8 mouse cellular contexts compared by ENCODE assay signal in the genomic region with DNA sequence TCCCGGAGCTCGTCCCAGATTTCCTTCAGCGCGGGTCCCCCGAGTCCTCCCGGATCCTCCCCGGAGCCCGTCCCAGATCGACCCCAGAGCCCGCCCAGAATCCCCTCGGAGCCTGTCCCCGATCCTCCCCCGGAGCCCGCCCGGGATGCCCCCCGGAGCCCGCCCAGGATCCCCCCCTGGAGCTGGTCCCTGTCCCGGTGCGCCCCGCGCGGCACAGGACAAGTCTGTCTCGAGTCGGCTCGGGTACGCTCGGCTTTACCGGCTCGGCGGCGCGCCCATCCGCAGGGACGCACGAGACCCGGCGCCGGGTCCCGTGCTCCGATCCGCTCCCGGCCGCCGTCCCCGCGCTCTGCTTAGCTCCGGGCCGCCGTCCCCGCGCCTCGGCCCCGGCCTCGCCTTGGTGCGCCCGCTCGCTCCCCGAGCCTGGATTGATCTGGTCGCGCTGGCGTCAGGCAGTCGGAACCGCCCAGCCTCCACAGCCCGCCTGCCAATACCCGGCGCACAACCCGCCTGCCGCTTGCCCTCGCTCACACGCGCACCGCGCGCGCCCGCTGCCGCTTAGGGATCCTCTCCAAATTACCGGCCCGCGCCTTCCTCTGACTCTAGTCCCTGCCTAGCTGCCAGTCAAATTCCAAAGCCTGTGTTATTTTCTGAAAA. TPM values are rescaled to one million over a fixed set of nuclear protein-coding genes. Genes with fewer than 3 reads are reported as not detected.
DNase-seq lines count a peak whose midpoint lies in the region; ATAC-seq and TF ChIP-seq lines count a peak whose summit lies in the region.

A gene (minus strand): TSS at position 525 of the 657 bp plus-strand sequence.

- peak; percentile 97 to 98 for DNase-seq in cerebellum, adult 18-20 months
- peak; percentile 80 for DNase-seq in layer of hippocampus, adult 9-10 months (ENCODE audit: low spot score)
- peak; percentile 72 to 77 for DNase-seq in thymus, adult 18-20 months

- WGBS in lung, embryonic 15.5 days = under 1% methylated on average over 58 of the region's 80 CpGs
- 2% methylated on average over 80 of the region's 80 CpGs for WGBS in olfactory bulb, adult 2 months

- H3K27me3 ChIP-seq in E14TG2a.4 (ENCODE audit: insufficient read depth, low read length) = peaks cover 11% of the 10 kb centered on the region
- H3K27me3 ChIP-seq in lung, embryonic 15.5 days = no peaks in the 10 kb centered on the region

- H3K4me1 ChIP-seq in E14TG2a.4 (replicated peaks; ENCODE audit: low read depth, low read length) = peaks cover 16% of the 10 kb centered on the region
- H3K4me1 ChIP-seq in lung, embryonic 15.5 days = peaks cover 32% of the 10 kb centered on the region
- peaks cover 8% of the 10 kb centered on the region; the same call in 1 of the 2 replicates for H3K4me1 ChIP-seq in olfactory bulb, adult 2 months (ENCODE audit: control insufficient read depth, insufficient read depth, low read length)

- peak within 1 kb of the TSS; percentile 92 for H3K4me3 ChIP-seq in E14TG2a.4 (replicated peaks; ENCODE audit: low read length)
- H3K4me3 ChIP-seq in lung, embryonic 15.5 days = peak within 1 kb of the TSS; percentile 95
- H3K4me3 ChIP-seq in olfactory bulb, adult 2 months (ENCODE audit: insufficient read depth, low read depth, low read length) = peak within 1 kb of the TSS; percentile 83

- no peaks in the 10 kb centered on the region for H3K36me3 ChIP-seq in E14TG2a.4 (ENCODE audit: insufficient read depth, low read length)
- no peaks in the 10 kb centered on the region for H3K36me3 ChIP-seq in lung, embryonic 15.5 days

- peak within 1 kb of the TSS; percentile 67 for H3K4me2 ChIP-seq in lung, embryonic 15.5 days

- peak; percentile 61 for TF ChIP-seq POLR2A in olfactory bulb, adult 2 months (IDR thresholded peaks at IDR 0.05; ENCODE audit: insufficient read depth, low read depth, low read length)

- TF ChIP-seq CTCF in E14TG2a.4 (conservative IDR thresholded peaks at IDR 0.05; ENCODE audit: low read length) = no peak
- no peak for TF ChIP-seq CTCF in olfactory bulb, adult 2 months (IDR thresholded peaks at IDR 0.05; ENCODE audit: insufficient read depth, low read depth, low read length)

- H3K27ac ChIP-seq in lung, embryonic 15.5 days = peak within 1 kb of the TSS; percentile 98
- peak within 1 kb of the TSS; percentile 68 for H3K27ac ChIP-seq in olfactory bulb, adult 2 months (ENCODE audit: insufficient read depth, low read depth, low read length)

- peak within 1 kb of the TSS; percentile 96 for H3K9ac ChIP-seq in lung, embryonic 15.5 days

- peak; percentile 93 for ATAC-seq in frontal cortex, adult (ENCODE audit: low TSS enrichment)
- peak; percentile 85 to 90 for ATAC-seq in hematopoietic stem cell, adult 5-6 weeks (replicated peaks in 1 of 2; ENCODE audit: insufficient read depth in 1 of 2, low FRiP score in 2 of 2, low TSS enrichment in 1 of 2, low read depth in 1 of 2, poor library complexity in 2 of 2, severe bottlenecking in 2 of 2)
- peak; percentile 94 for ATAC-seq in lung, embryonic 15.5 days (ENCODE audit: borderline replicate concordance, extremely low read depth, low FRiP score, low TSS enrichment)

- H3K9me3 ChIP-seq in E14TG2a.4 (ENCODE audit: low read length) = no peaks in the 10 kb centered on the region
- H3K9me3 ChIP-seq in lung, embryonic 15.5 days = no peaks in the 10 kb centered on the region

RNA-seq across cellular contexts. Expression of the gene that starts here (rescaled TPM):
- total RNA-seq in hematopoietic stem cell, adult 5-6 weeks (2017) = 27.1 and 32.6 TPM in 2 replicates
- polyA plus RNA-seq in lung, embryonic 15.5 days (2015; fragmentation: Nextera tagmentation; extraction: Ambion mirVana) = 36.1 and 38.5 TPM in 2 replicates
- not detected in 2 replicates for polyA plus RNA-seq in olfactory bulb, adult 2 months (2012; ENCODE audit: insufficient read depth, insufficient read length, low replicate concordance, missing spikeins)

Comparison
In these comparisons a context has a peak if more than half of its experiments do, and no peak if none do; other contexts are left out.
1. Peak in every context shown above with its lines: DNase-seq, ATAC-seq, H3K4me3 ChIP-seq and H3K27ac ChIP-seq.